Mouse (Mus musculus): Measurements from ENCODE around the gene Rdh16f1. TPM values are rescaled to one million over a fixed set of nuclear protein-coding genes. Genes with fewer than 3 reads are reported as not detected.
"Not testable (repeated sequence)": the region's sequence is repeated elsewhere in the genome, so short reads cannot be mapped to it uniquely, and the experiment has no call there.

Rdh16f1 gene
- polyA plus RNA-seq, 1 experiment from 2014 or later: not detected

GRCm38 (mm10) chr10:127835292-127835691, 75.7 kb downstream of the Rdh16f1 start:
- Histone ChIP-seq H3K4me1 (ENCODE audit: insufficient read depth) (no peaks in the 10 kb centered on the region), H3K4me2 (no peak overlapping the region), H3K4me3 (ENCODE audit: low read depth, low read length) (no peak overlapping the region), H3K27me3 (ENCODE audit: insufficient read depth, low read length) (no peaks in the 10 kb centered on the region), H3K9ac (no peak overlapping the region), H3K36me3 (ENCODE audit: insufficient read depth) (no peaks in the 10 kb centered on the region), H3K27ac (ENCODE audit: low read depth) (no peak overlapping the region), H3K9me3 (ENCODE audit: low read depth, low read length) (no peaks in the 10 kb centered on the region)
- TF ChIP-seq CTCF (IDR thresholded peaks at IDR 0.05; ENCODE audit: low read depth): no peak
- DNase-seq (no peak), ATAC-seq (ENCODE audit: insufficient read depth) (no peak)
- WGBS: 69% methylated on average over 5 of the region's 5 CpGs

- H3K9ac ChIP-seq; DNase-seq; H3K4me1 ChIP-seq (ENCODE audit: insufficient read depth); ATAC-seq (ENCODE audit: insufficient read depth); H3K27ac ChIP-seq (ENCODE audit: low read depth); H3K9me3 ChIP-seq (ENCODE audit: low read depth, low read length); H3K4me2 ChIP-seq; H3K36me3 ChIP-seq (ENCODE audit: insufficient read depth); H3K27me3 ChIP-seq (ENCODE audit: insufficient read depth, low read length); H3K4me3 ChIP-seq (ENCODE audit: low read depth, low read length): not testable (repeated sequence)
- WGBS: 94% methylated on average over 5 of the region's 5 CpGs
Observed at GRCm38 (mm10) chr10:127837793-127838192, 78.2 kb downstream of the Rdh16f1 start.

GRCm38 (mm10) chr10:127838539-127838938, 79.0 kb downstream of the Rdh16f1 start:
- DNase-seq (no peak), ATAC-seq (ENCODE audit: insufficient read depth) (no peak)
- no peak overlapping the region for H3K4me2 ChIP-seq
- H3K4me3 ChIP-seq (ENCODE audit: low read depth, low read length): no peak overlapping the region
- TF ChIP-seq CTCF (IDR thresholded peaks at IDR 0.05; ENCODE audit: low read depth): no peak
- H3K4me1 ChIP-seq (ENCODE audit: insufficient read depth): no peaks in the 10 kb centered on the region
- 83% methylated on average over 2 of the region's 2 CpGs for WGBS
- no peak overlapping the region for H3K9ac ChIP-seq
- no peaks in the 10 kb centered on the region for H3K9me3 ChIP-seq (ENCODE audit: low read depth, low read length)
- H3K27me3 ChIP-seq (ENCODE audit: insufficient read depth, low read length): no peaks in the 10 kb centered on the region
- H3K36me3 ChIP-seq (ENCODE audit: insufficient read depth): no peaks in the 10 kb centered on the region
- no peak overlapping the region for H3K27ac ChIP-seq (ENCODE audit: low read depth)

GRCm38 (mm10) chr10:127840776-127841175, 81.2 kb downstream of the Rdh16f1 start:
- H3K4me1 ChIP-seq (ENCODE audit: insufficient read depth): no peaks in the 10 kb centered on the region
- H3K27me3 ChIP-seq (ENCODE audit: insufficient read depth, low read length): no peaks in the 10 kb centered on the region
- WGBS: 54% methylated on average over 2 of the region's 2 CpGs
- no peak overlapping the region for H3K4me2 ChIP-seq
- TF ChIP-seq CTCF (IDR thresholded peaks at IDR 0.05; ENCODE audit: low read depth): no peak
- ATAC-seq (ENCODE audit: insufficient read depth): no peak
- H3K4me3 ChIP-seq (ENCODE audit: low read depth, low read length): no peak overlapping the region
- H3K9ac ChIP-seq: no peak overlapping the region
- no peak for DNase-seq
- H3K9me3 ChIP-seq (ENCODE audit: low read depth, low read length): no peaks in the 10 kb centered on the region
- no peaks in the 10 kb centered on the region for H3K36me3 ChIP-seq (ENCODE audit: insufficient read depth)
- H3K27ac ChIP-seq (ENCODE audit: low read depth): no peak overlapping the region

Other genes with a start within 250 kb of the Rdh16f1 start
- 36.4 and 44.9 TPM in 2 replicates for gene Ndufa4l2, start 244.8 kb upstream of the Rdh16f1 start, polyA plus RNA-seq (2014; fragmentation: Nextera tagmentation; extraction: Ambion mirVana)
- gene Shmt2, start 237.3 kb upstream of the Rdh16f1 start, polyA plus RNA-seq (2014; fragmentation: Nextera tagmentation; extraction: Ambion mirVana): 99.6 and 101 TPM in 2 replicates
- 0.14 and 0.22 TPM in 2 replicates for gene Nxph4, start 225.2 kb upstream of the Rdh16f1 start, polyA plus RNA-seq (2014; fragmentation: Nextera tagmentation; extraction: Ambion mirVana)
- gene Lrp1, start 138.6 kb upstream of the Rdh16f1 start, polyA plus RNA-seq (2014; fragmentation: Nextera tagmentation; extraction: Ambion mirVana): 68.7 and 73.0 TPM in 2 replicates
- gene Stat6, start 116.8 kb upstream of the Rdh16f1 start, polyA plus RNA-seq (2014; fragmentation: Nextera tagmentation; extraction: Ambion mirVana): 27.8 and 28.1 TPM in 2 replicates
- 11.2 and 13.2 TPM in 2 replicates for gene Nemp1, start 92.9 kb upstream of the Rdh16f1 start, polyA plus RNA-seq (2014; fragmentation: Nextera tagmentation; extraction: Ambion mirVana)
- gene Nab2, start 91.2 kb upstream of the Rdh16f1 start, polyA plus RNA-seq (2014; fragmentation: Nextera tagmentation; extraction: Ambion mirVana): 11.6 and 13.5 TPM in 2 replicates
- 0.23 and 0.28 TPM in 2 replicates for gene Myo1a, start 54.6 kb upstream of the Rdh16f1 start, polyA plus RNA-seq (2014; fragmentation: Nextera tagmentation; extraction: Ambion mirVana)
- gene Tac2, start 35.3 kb upstream of the Rdh16f1 start, polyA plus RNA-seq (2014; fragmentation: Nextera tagmentation; extraction: Ambion mirVana): not detected in 2 replicates
- gene Zbtb39, start 20.2 kb upstream of the Rdh16f1 start, polyA plus RNA-seq (2014; fragmentation: Nextera tagmentation; extraction: Ambion mirVana): 4.2 and 4.4 TPM in 2 replicates
- 2.6 and 3.2 TPM in 2 replicates for gene Gpr182, start 8.1 kb upstream of the Rdh16f1 start, polyA plus RNA-seq (2014; fragmentation: Nextera tagmentation; extraction: Ambion mirVana)
- 0.04 TPM in 1 of 2 replicates, not detected in the other for gene Rdh1, start 66 bp upstream of the Rdh16f1 start, polyA plus RNA-seq (2014; fragmentation: Nextera tagmentation; extraction: Ambion mirVana)
- 0.34 TPM in 1 of 2 replicates, not detected in the other for gene Rdh9, start 16.6 kb downstream of the Rdh16f1 start, polyA plus RNA-seq (2014; fragmentation: Nextera tagmentation; extraction: Ambion mirVana)
- not detected in 2 replicates for gene Rdh16, start 41.4 kb downstream of the Rdh16f1 start, polyA plus RNA-seq (2014; fragmentation: Nextera tagmentation; extraction: Ambion mirVana)
- gene Rdh19, start 90.1 kb downstream of the Rdh16f1 start, polyA plus RNA-seq (2014; fragmentation: Nextera tagmentation; extraction: Ambion mirVana): not detected in 2 replicates
- gene Rdh16f2, start 106.7 kb downstream of the Rdh16f1 start, polyA plus RNA-seq (2014; fragmentation: Nextera tagmentation; extraction: Ambion mirVana): not detected in 2 replicates
- not detected in 2 replicates for gene Rdh7, start 129.0 kb downstream of the Rdh16f1 start, polyA plus RNA-seq (2014; fragmentation: Nextera tagmentation; extraction: Ambion mirVana)
- not detected in 2 replicates for gene Sdr9c7, start 138.7 kb downstream of the Rdh16f1 start, polyA plus RNA-seq (2014; fragmentation: Nextera tagmentation; extraction: Ambion mirVana)
- not detected in 2 replicates for gene Hsd17b6, start 247.8 kb downstream of the Rdh16f1 start, polyA plus RNA-seq (2014; fragmentation: Nextera tagmentation; extraction: Ambion mirVana)